Mouse (Mus musculus) midbrain, embryonic 11.5 days (tissue): ENCODE measurements around the gene Chrm3. TPM values are rescaled to one million over a fixed set of nuclear protein-coding genes. Genes with fewer than 3 reads are reported as not detected.

Experiments
- ATAC-seq: fragments of 200-750 bp; cut with Nextera tagmentation; 2 replicates; pipeline ENCODE4 v1.8.0; 2017; ENCODE audit warnings: moderate TSS enrichment, moderate library complexity; ENCODE audit not compliant: low FRiP score
- DNase-seq: peaks from one replicate; pipeline ENCODE4 v3.0.0; 2015; ENCODE audit warnings: low spot score; ENCODE audit errors: missing footprints
- H3K27ac ChIP-seq: fragments of 300-500 bp; sonication (generic); 2 replicates; pipeline ENCODE4 v1.5.1; 2014; ENCODE audit warnings: low read depth, low read length
- H3K27me3 ChIP-seq: fragments of 300-500 bp; sonication (generic); 2 replicates; pipeline ENCODE4 v1.6.1; 2014; ENCODE audit warnings: mild to moderate bottlenecking, low read length, moderate library complexity, mixed read lengths; ENCODE audit not compliant: control insufficient read depth, insufficient read depth
- H3K36me3 ChIP-seq: fragments of 300-500 bp; sonication (generic); 2 replicates; pipeline ENCODE4 v1.6.1; 2014; ENCODE audit warnings: mild to moderate bottlenecking, low read length, moderate library complexity, mixed read lengths; ENCODE audit not compliant: control insufficient read depth, insufficient read depth
- H3K4me1 ChIP-seq: fragments of 300-500 bp; sonication (generic); 2 replicates; pipeline ENCODE4 v1.6.1; 2014; ENCODE audit warnings: low read length; ENCODE audit not compliant: control insufficient read depth, insufficient read depth
- H3K4me2 ChIP-seq: fragments of 300-500 bp; sonication (generic); 2 replicates; pipeline ENCODE4 v1.6.1; 2014; ENCODE audit warnings: mild to moderate bottlenecking, moderate library complexity
- H3K4me3 ChIP-seq: fragments of 300-500 bp; sonication (generic); 2 replicates; pipeline ENCODE4 v1.5.1; 2014; ENCODE audit warnings: low read depth, low read length
- H3K9ac ChIP-seq: fragments of 300-500 bp; sonication (generic); 2 replicates; pipeline ENCODE4 v1.6.1; 2014; ENCODE audit warnings: low read length
- H3K9me3 ChIP-seq: fragments of 300-500 bp; sonication (generic); 2 replicates; pipeline ENCODE4 v1.6.1; 2016; ENCODE audit warnings: low read length; ENCODE audit not compliant: control insufficient read depth
- WGBS: fragments of 180-500 bp; shearing (Covaris S2); extraction: QIAGEN DNeasy Blood & Tissue Kit; methylation state at CpG from one replicate; pipeline ENCODE4 v1.1.7; 2014; 5-methylcytosine and 5-hydroxymethylcytosine counted together
- polyA plus RNA-seq: library from polyadenylated mRNA; unstranded; fragments of >200 nt; fragmentation: Nextera tagmentation; extraction: Ambion mirVana; gene quantifications from 2 replicates; pipeline ENCODE4 v1.2.1, GENCODE M21; 2014

Chrm3 gene
- polyA plus RNA-seq, 1 experiment from 2014 or later = 0.25 TPM

- DNase-seq = no peak
- H3K9me3 ChIP-seq = no peaks in the 10 kb centered on the region
- no peak for ATAC-seq
Observed at GRCm38 (mm10) chr13:10335558-10335957, 25.1 kb downstream of the Chrm3 start.

GRCm38 (mm10) chr13:10332762-10333161, 27.9 kb downstream of the Chrm3 start:
- Histone ChIP-seq H3K36me3 (no peaks in the 10 kb centered on the region), H3K9me3 (no peaks in the 10 kb centered on the region), H3K9ac (no peak overlapping the region), H3K4me2 (no peak overlapping the region), H3K27me3 (no peaks in the 10 kb centered on the region), H3K27ac (no peak overlapping the region), H3K4me3 (no peak overlapping the region), H3K4me1 (no peaks in the 10 kb centered on the region)
- 92% methylated on average over 4 of the region's 4 CpGs for WGBS
- ATAC-seq = no peak
- no peak for DNase-seq

More at GRCm38 (mm10) chr13:10335558-10335957, 25.1 kb downstream of the Chrm3 start:
- no peak overlapping the region for H3K4me3 ChIP-seq
- H3K4me1 ChIP-seq = no peaks in the 10 kb centered on the region
- no peak overlapping the region for H3K4me2 ChIP-seq
- no peak overlapping the region for H3K27ac ChIP-seq
- H3K27me3 ChIP-seq = no peaks in the 10 kb centered on the region
- H3K36me3 ChIP-seq = no peaks in the 10 kb centered on the region
- no peak overlapping the region for H3K9ac ChIP-seq

- no peaks in the 10 kb centered on the region for H3K27me3 ChIP-seq
- no peaks in the 10 kb centered on the region for H3K4me1 ChIP-seq
- no peak for DNase-seq
- no peak for ATAC-seq
- no peaks in the 10 kb centered on the region for H3K9me3 ChIP-seq
- no peak overlapping the region for H3K4me2 ChIP-seq
- no peak overlapping the region for H3K4me3 ChIP-seq
- no peak overlapping the region for H3K9ac ChIP-seq
- H3K36me3 ChIP-seq = no peaks in the 10 kb centered on the region
- no peak overlapping the region for H3K27ac ChIP-seq
Observed at GRCm38 (mm10) chr13:10309811-10310210, 50.8 kb downstream of the Chrm3 start.

- Histone ChIP-seq H3K4me1 (no peaks in the 10 kb centered on the region), H3K9ac (no peak overlapping the region), H3K36me3 (no peaks in the 10 kb centered on the region), H3K27me3 (no peaks in the 10 kb centered on the region), H3K4me3 (no peak overlapping the region), H3K27ac (no peak overlapping the region), H3K9me3 (no peaks in the 10 kb centered on the region), H3K4me2 (no peak overlapping the region)
- DNase-seq = no peak
- no peak for ATAC-seq
- WGBS = 76% methylated on average over 2 of the region's 2 CpGs
Observed at GRCm38 (mm10) chr13:10295160-10295559, 65.5 kb downstream of the Chrm3 start.

- Histone ChIP-seq H3K27me3 (no peaks in the 10 kb centered on the region), H3K4me1 (no peaks in the 10 kb centered on the region), H3K9ac (no peak overlapping the region), H3K4me3 (no peak overlapping the region), H3K36me3 (no peaks in the 10 kb centered on the region), H3K4me2 (no peak overlapping the region), H3K27ac (no peak overlapping the region), H3K9me3 (no peaks in the 10 kb centered on the region)
- 89% methylated on average over 4 of the region's 4 CpGs for WGBS
- DNase-seq (no peak), ATAC-seq (no peak)
Observed at GRCm38 (mm10) chr13:10284331-10284730, 76.3 kb downstream of the Chrm3 start.

- WGBS = 77% methylated on average over 1 of the region's 1 CpGs
- no peak overlapping the region for H3K4me3 ChIP-seq
- ATAC-seq (no peak), DNase-seq (no peak)
- H3K27ac ChIP-seq = no peak overlapping the region
- no peak overlapping the region for H3K4me2 ChIP-seq
- no peaks in the 10 kb centered on the region for H3K9me3 ChIP-seq
- no peaks in the 10 kb centered on the region for H3K27me3 ChIP-seq
- no peaks in the 10 kb centered on the region for H3K4me1 ChIP-seq
- no peak overlapping the region for H3K9ac ChIP-seq
- no peaks in the 10 kb centered on the region for H3K36me3 ChIP-seq
Observed at GRCm38 (mm10) chr13:10274907-10275306, 85.7 kb downstream of the Chrm3 start.

GRCm38 (mm10) chr13:10263784-10264183, 96.9 kb downstream of the Chrm3 start:
- H3K4me1 ChIP-seq = no peaks in the 10 kb centered on the region
- H3K9ac ChIP-seq = no peak overlapping the region
- no peaks in the 10 kb centered on the region for H3K36me3 ChIP-seq
- H3K4me3 ChIP-seq = no peak overlapping the region
- H3K9me3 ChIP-seq = no peaks in the 10 kb centered on the region
- no peaks in the 10 kb centered on the region for H3K27me3 ChIP-seq
- ATAC-seq = no peak
- no peak for DNase-seq
- H3K4me2 ChIP-seq = no peak overlapping the region
- 83% methylated on average over 3 of the region's 3 CpGs for WGBS
- H3K27ac ChIP-seq = no peak overlapping the region

GRCm38 (mm10) chr13:10253049-10253448, 107.6 kb downstream of the Chrm3 start:
- ATAC-seq = no peak
- DNase-seq = no peak
- no peaks in the 10 kb centered on the region for H3K4me1 ChIP-seq
- H3K36me3 ChIP-seq = no peaks in the 10 kb centered on the region
- no peaks in the 10 kb centered on the region for H3K27me3 ChIP-seq
- H3K4me2 ChIP-seq = no peak overlapping the region
- H3K4me3 ChIP-seq = no peak overlapping the region
- H3K9me3 ChIP-seq = no peaks in the 10 kb centered on the region
- no peak overlapping the region for H3K9ac ChIP-seq
- no peak overlapping the region for H3K27ac ChIP-seq

- WGBS = 86% methylated on average over 5 of the region's 5 CpGs
- H3K27me3 ChIP-seq = no peaks in the 10 kb centered on the region
- H3K9me3 ChIP-seq = no peaks in the 10 kb centered on the region
- DNase-seq = no peak
- no peak overlapping the region for H3K9ac ChIP-seq
- H3K4me3 ChIP-seq = no peak overlapping the region
- no peak for ATAC-seq
- H3K27ac ChIP-seq = no peak overlapping the region
- no peaks in the 10 kb centered on the region for H3K4me1 ChIP-seq
- no peaks in the 10 kb centered on the region for H3K36me3 ChIP-seq
- H3K4me2 ChIP-seq = no peak overlapping the region
Observed at GRCm38 (mm10) chr13:10251499-10252179, 109.0 kb downstream of the Chrm3 start.
